Mouse (Mus musculus) hindbrain, postnatal 0 days (tissue): ENCODE results near the gene Olfr1369-ps1. TPM values are rescaled to one million over a fixed set of nuclear protein-coding genes. Genes with fewer than 3 reads are reported as not detected.

Experiments used
- ATAC-seq: fragments of 200-750 bp; cut with Nextera tagmentation; 2 replicates; pipeline ENCODE4 v1.8.0; 2017; ENCODE audit warnings: mild to moderate bottlenecking, moderate TSS enrichment, moderate library complexity
- DNase-seq: peaks from one replicate; pipeline ENCODE4 v3.0.0-alpha.2; 2015; ENCODE audit warnings: low spot score
- H3K27ac ChIP-seq: fragments of 300-500 bp; sonication (generic); 2 replicates; pipeline ENCODE4 v1.5.1; 2014; ENCODE audit warnings: mild to moderate bottlenecking
- H3K27me3 ChIP-seq: fragments of 300-500 bp; sonication (generic); 2 replicates; pipeline ENCODE4 v1.6.1; 2014; ENCODE audit warnings: low read length, mixed read lengths; ENCODE audit not compliant: insufficient read depth
- H3K36me3 ChIP-seq: fragments of 300-500 bp; sonication (generic); 2 replicates; pipeline ENCODE4 v1.6.1; 2014; ENCODE audit warnings: low read length, mixed read lengths; ENCODE audit not compliant: insufficient read depth
- H3K4me1 ChIP-seq: fragments of 300-500 bp; sonication (generic); 2 replicates; pipeline ENCODE4 v1.6.1; 2014; ENCODE audit warnings: antibody characterized with exemption, low read length, mixed read lengths; ENCODE audit not compliant: insufficient read depth
- H3K4me2 ChIP-seq: fragments of 300-500 bp; sonication (generic); 2 replicates; pipeline ENCODE4 v1.6.1; 2014; ENCODE audit warnings: low read depth, mild to moderate bottlenecking, low read length, moderate library complexity, mixed read lengths
- H3K4me3 ChIP-seq: fragments of 300-500 bp; sonication (generic); 2 replicates; pipeline ENCODE4 v1.5.1; 2014; ENCODE audit warnings: low read length
- H3K9ac ChIP-seq: fragments of 300-500 bp; sonication (generic); replicated peaks from 2 replicates; pipeline ENCODE4 v1.6.1; 2014; ENCODE audit warnings: mild to moderate bottlenecking, low read length, moderate library complexity, mixed read lengths
- H3K9me3 ChIP-seq: fragments of 300-500 bp; sonication (generic); 2 replicates; pipeline ENCODE4 v1.6.1; 2016; ENCODE audit warnings: low read length, mixed read lengths
- CTCF ChIP-seq: IDR thresholded peaks from 2 replicates; pipeline ENCODE4 v1.5.1; 2016; ENCODE audit warnings: antibody characterized with exemption, control low read depth, low read depth
- whole genome bisulfite sequencing: fragments of 180-500 bp; shearing (Covaris S2); extraction: QIAGEN DNeasy Blood & Tissue Kit; methylation state at CpG from one replicate; pipeline ENCODE4 v1.1.7; 2014; 5-methylcytosine and 5-hydroxymethylcytosine counted together
- polyA plus RNA-seq: library from polyadenylated mRNA; unstranded; fragments of >200 nt; fragmentation: Nextera tagmentation; extraction: Ambion mirVana; gene quantifications from 2 replicates; pipeline ENCODE4 v1.2.1, GENCODE M21; 2015
- total RNA-seq: library from RNA; depleted of rRNA; stranded (reverse); fragments of >200 nt; gene quantifications from 2 replicates; pipeline ENCODE4 v1.2.3, GENCODE M21; 2014; rRNA removed

Gene Olfr1369-ps1
- total and polyA plus RNA-seq, 2 experiments from 2014 or later: 0.06 TPM; not detected in 1

DNA sequence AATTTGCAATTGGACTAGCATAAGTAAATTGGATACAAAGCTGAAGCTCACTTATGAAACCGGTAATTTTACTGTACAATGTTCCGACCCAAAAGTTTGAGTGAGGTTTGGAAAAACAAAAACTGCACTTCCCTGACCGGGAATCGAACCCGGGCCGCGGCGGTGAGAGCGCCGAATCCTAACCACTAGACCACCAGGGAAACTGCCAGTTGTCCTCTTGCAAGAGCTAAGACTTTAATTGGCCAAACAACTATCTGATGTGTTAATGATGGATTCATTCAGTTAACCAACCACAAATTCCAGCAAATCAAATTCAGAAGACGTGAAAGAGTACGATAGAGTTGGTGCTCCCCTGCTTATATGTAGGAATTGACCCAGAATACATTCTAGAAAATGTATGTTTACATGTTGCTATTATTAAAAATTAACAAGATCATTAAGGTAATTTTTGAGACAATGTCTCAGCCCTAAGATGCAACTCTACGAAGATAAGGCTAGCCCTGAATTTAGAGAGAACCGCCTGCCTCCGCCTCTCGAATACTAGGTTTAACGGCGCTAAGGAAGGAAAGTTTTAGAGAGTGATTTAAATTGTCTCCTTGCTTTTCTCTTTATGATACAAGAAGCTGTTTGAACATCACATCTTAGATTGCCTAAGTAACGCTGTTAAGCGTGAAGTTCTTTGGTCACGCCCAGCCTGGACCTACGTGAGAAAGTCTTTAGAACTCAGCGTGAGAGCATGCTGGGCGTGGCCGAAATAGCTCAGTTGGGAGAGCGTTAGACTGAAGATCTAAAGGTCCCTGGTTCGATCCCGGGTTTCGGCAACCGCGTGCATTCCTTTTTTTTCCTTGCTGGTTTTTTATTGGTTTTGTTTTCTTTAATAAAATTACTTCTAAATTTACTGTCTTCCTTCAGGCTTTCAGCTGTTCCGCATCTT is 49.6 kb downstream of the Olfr1369-ps1 start:
- Histone ChIP-seq H3K4me3 (peak overlapping the region; percentile 54), H3K27ac (no peak overlapping the region), H3K9me3 (no peaks in the 10 kb centered on the region), H3K27me3 (no peaks in the 10 kb centered on the region), H3K36me3 (no peaks in the 10 kb centered on the region), H3K4me1 (no peaks in the 10 kb centered on the region), H3K4me2 (peak overlapping the region; percentile 89), H3K9ac (peak overlapping the region; percentile 40; the same call in 1 of the 2 replicates)
- ATAC-seq (peak; percentile 90), DNase-seq (peak; percentile 94)
- WGBS: under 1% methylated on average over 32 of the region's 32 CpGs
- TF ChIP-seq CTCF: no peak

DNA sequence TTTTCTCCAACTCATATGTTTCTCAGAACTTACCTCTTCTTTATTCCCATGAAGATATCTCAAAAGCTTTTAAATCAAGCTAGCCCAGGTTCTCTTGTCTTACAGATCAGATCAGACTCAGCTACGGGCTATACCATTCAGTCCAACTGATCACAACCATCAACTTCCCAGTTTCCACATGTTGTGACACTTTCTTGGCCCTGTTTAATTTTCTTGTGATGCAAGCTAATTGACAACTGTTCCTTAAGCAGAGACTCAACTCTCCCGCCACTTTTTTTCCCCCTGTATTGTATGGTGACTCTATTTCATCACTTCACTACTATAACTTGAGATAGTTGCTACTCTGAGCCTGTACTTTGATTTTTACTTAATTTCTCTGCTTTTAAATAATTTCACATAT is 50.3 kb downstream of the Olfr1369-ps1 start:
- no peaks in the 10 kb centered on the region for H3K9me3 ChIP-seq
- peak overlapping the region; percentile 54 for H3K4me3 ChIP-seq
- H3K27me3 ChIP-seq: no peaks in the 10 kb centered on the region
- ATAC-seq: 0 out of 2 replicates have a peak, but pooled peaks have one; percentile 21
- H3K36me3 ChIP-seq: no peaks in the 10 kb centered on the region
- no peak for TF ChIP-seq CTCF
- no peak overlapping the region for H3K27ac ChIP-seq
- H3K9ac ChIP-seq: no peak overlapping the region
- H3K4me1 ChIP-seq: no peaks in the 10 kb centered on the region
- 31% methylated on average over 2 of the region's 2 CpGs for WGBS
- no peak for DNase-seq
- peak overlapping the region; percentile 89 for H3K4me2 ChIP-seq

GRCm38 (mm10) chr13:21162591-21162990 is 51.3 kb downstream of the Olfr1369-ps1 start:
- no peak overlapping the region for H3K4me2 ChIP-seq
- H3K36me3 ChIP-seq: no peaks in the 10 kb centered on the region
- ATAC-seq (no peak), DNase-seq (no peak)
- no peak overlapping the region for H3K27ac ChIP-seq
- WGBS: 47% methylated on average over 5 of the region's 5 CpGs
- no peak overlapping the region for H3K9ac ChIP-seq
- no peaks in the 10 kb centered on the region for H3K27me3 ChIP-seq
- H3K4me1 ChIP-seq: no peaks in the 10 kb centered on the region
- H3K9me3 ChIP-seq: no peaks in the 10 kb centered on the region
- no peak overlapping the region for H3K4me3 ChIP-seq
- no peak for TF ChIP-seq CTCF

GRCm38 (mm10) chr13:21166936-21167909 is 55.9 kb downstream of the Olfr1369-ps1 start:
- Histone ChIP-seq H3K27ac (no peak overlapping the region), H3K4me3 (peak overlapping the region; percentile 64), H3K27me3 (no peaks in the 10 kb centered on the region), H3K9me3 (no peaks in the 10 kb centered on the region), H3K4me1 (no peaks in the 10 kb centered on the region), H3K36me3 (no peaks in the 10 kb centered on the region), H3K9ac (peak overlapping the region; percentile 25), H3K4me2 (peak overlapping the region; percentile 86)
- under 1% methylated on average over 27 of the region's 27 CpGs for WGBS
- DNase-seq (peak; percentile 89), ATAC-seq (peak; percentile 63)
- TF ChIP-seq CTCF: no peak

DNA sequence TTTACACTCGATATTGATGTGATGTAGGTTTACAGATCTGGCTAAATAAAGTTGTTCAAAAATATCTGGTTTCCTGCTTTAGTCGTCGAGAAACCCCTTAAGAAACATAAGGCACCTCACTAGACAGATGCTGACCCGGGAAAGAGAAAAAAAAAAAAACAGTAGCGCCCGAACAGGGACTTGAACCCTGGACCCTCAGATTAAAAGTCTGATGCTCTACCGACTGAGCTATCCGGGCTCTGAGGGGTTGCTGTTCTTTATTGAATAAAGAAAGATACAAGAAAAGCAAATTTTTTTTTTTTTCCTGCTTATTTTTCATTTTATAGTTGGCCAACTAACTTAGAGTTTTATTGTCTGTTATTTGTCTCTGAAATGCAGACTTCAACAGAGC is 56.6 kb downstream of the Olfr1369-ps1 start:
- Histone ChIP-seq H3K9ac (no peak overlapping the region; the same call in 1 of the 2 replicates), H3K27me3 (no peaks in the 10 kb centered on the region), H3K9me3 (no peaks in the 10 kb centered on the region), H3K36me3 (no peaks in the 10 kb centered on the region), H3K4me1 (no peaks in the 10 kb centered on the region), H3K4me2 (peak overlapping the region; percentile 86), H3K27ac (no peak overlapping the region), H3K4me3 (peak overlapping the region; percentile 64)
- TF ChIP-seq CTCF: no peak
- under 1% methylated on average over 8 of the region's 8 CpGs for WGBS
- DNase-seq (peak; percentile 52), ATAC-seq (peak; percentile 22; the same call in 1 of the 2 replicates)

GRCm38 (mm10) chr13:21168371-21169011 is 57.2 kb downstream of the Olfr1369-ps1 start:
- Histone ChIP-seq H3K4me1 (no peaks in the 10 kb centered on the region), H3K27ac (no peak overlapping the region; the same call in 1 of the 2 replicates), H3K4me3 (peak overlapping the region; percentile 64), H3K9me3 (no peaks in the 10 kb centered on the region), H3K4me2 (peak overlapping the region; percentile 86), H3K27me3 (no peaks in the 10 kb centered on the region), H3K9ac (peak overlapping the region; percentile 53), H3K36me3 (no peaks in the 10 kb centered on the region)
- peak; percentile 36 for DNase-seq
- no peak for TF ChIP-seq CTCF
- WGBS: under 1% methylated on average over 16 of the region's 16 CpGs
- ATAC-seq: no peak

Other genes with a start within 250 kb of the Olfr1369-ps1 start
- gene Olfr1370, start 36.5 kb upstream of the Olfr1369-ps1 start, total RNA-seq: not detected in 2 replicates
- gene Olfr1370, start 36.5 kb upstream of the Olfr1369-ps1 start, polyA plus RNA-seq: not detected in 2 replicates
- not detected in 2 replicates for gene Olfr263, start 18.2 kb downstream of the Olfr1369-ps1 start, total RNA-seq
- not detected in 2 replicates for gene Olfr263, start 18.2 kb downstream of the Olfr1369-ps1 start, polyA plus RNA-seq
- gene Olfr1368, start 34.4 kb downstream of the Olfr1369-ps1 start, total RNA-seq: not detected in 2 replicates
- gene Olfr1368, start 34.4 kb downstream of the Olfr1369-ps1 start, polyA plus RNA-seq: not detected in 2 replicates
- 84.9 and 107 TPM in 2 replicates for gene Trim27, start 68.0 kb downstream of the Olfr1369-ps1 start, total RNA-seq
- gene Trim27, start 68.0 kb downstream of the Olfr1369-ps1 start, polyA plus RNA-seq: 68.3 and 69.1 TPM in 2 replicates
- gene Gpx5, start 181.2 kb downstream of the Olfr1369-ps1 start, total RNA-seq: not detected in 2 replicates
- not detected in 2 replicates for gene Gpx5, start 181.2 kb downstream of the Olfr1369-ps1 start, polyA plus RNA-seq
- gene Gpx6, start 200.6 kb downstream of the Olfr1369-ps1 start, total RNA-seq: 0.32 and 0.84 TPM in 2 replicates
- gene Gpx6, start 200.6 kb downstream of the Olfr1369-ps1 start, polyA plus RNA-seq: 0.59 and 0.61 TPM in 2 replicates
- gene Olfr1367, start 235.4 kb downstream of the Olfr1369-ps1 start, total RNA-seq: not detected in 2 replicates
- gene Olfr1367, start 235.4 kb downstream of the Olfr1369-ps1 start, polyA plus RNA-seq: not detected in 2 replicates